ENCODE assay signal across 30 mouse cellular contexts in the genomic region with DNA sequence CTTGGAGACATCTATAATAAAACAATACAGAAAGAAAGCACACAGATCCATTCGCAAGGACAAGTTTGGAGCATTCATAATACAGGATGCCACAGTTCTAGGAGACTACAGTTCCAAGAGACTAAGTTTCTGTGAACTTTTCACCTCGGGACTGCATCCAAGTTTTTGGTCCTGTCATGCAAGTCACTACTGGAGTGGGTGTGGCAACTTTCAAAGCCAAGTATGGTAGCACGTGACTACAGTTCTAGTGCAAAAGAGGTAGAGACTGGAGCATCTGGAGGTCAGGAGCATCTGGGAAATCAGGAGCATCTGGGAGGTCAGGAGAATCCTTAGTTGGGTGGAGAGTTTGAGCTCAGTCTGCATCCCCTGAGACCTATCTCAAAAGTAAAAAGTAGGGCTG. TPM values are rescaled to one million over a fixed set of nuclear protein-coding genes. Genes with fewer than 3 reads are reported as not detected.
"Had no signal": no experiment of that assay in that cellular context is flagged by ENCODE, and none has a peak within 500 bp of the region (broad histone marks: within the 10 kb centered on the region; RNA-seq: fewer than 3 reads in every experiment).

No protein-coding gene starts in this region.

- H3K27ac ChIP-seq: layer of hippocampus, adult 2 months; left cerebral cortex, adult 2 months; liver, embryonic 14.5 days; macrophage; midbrain, embryonic 13.5 days; neural tube, embryonic 12.5 days; neural tube, embryonic 15.5 days had no signal

- H3K4me3 ChIP-seq: layer of hippocampus, adult 2 months; left cerebral cortex, adult 2 months; midbrain, embryonic 13.5 days; neural tube, embryonic 12.5 days; neural tube, embryonic 15.5 days had no signal

- H3K4me2 ChIP-seq: liver, embryonic 11.5 days; midbrain, embryonic 13.5 days; neural tube, embryonic 12.5 days; neural tube, embryonic 15.5 days had no signal

- H3K36me3 ChIP-seq: midbrain, embryonic 13.5 days; neural tube, embryonic 12.5 days; neural tube, embryonic 15.5 days had no signal

- H3K9ac ChIP-seq: liver, embryonic 14.5 days; midbrain, embryonic 13.5 days; neural tube, embryonic 12.5 days; neural tube, embryonic 15.5 days had no signal

- DNase-seq: kidney, adult 18-20 months; kidney, postnatal 25 days; layer of hippocampus, adult 9-11 months; lung, adult 18-20 months; right cerebral cortex, adult 18-20 months; right cerebral cortex, postnatal 14 days; spleen, adult 18-20 months; thymus, adult 18-20 months; thymus, postnatal 4 days had no signal

- H3K27me3 ChIP-seq: neural tube, embryonic 12.5 days; neural tube, embryonic 15.5 days had no signal

- H3K9me3 ChIP-seq: midbrain, embryonic 13.5 days; neural tube, embryonic 12.5 days; neural tube, embryonic 15.5 days had no signal

- ATAC-seq: intestine, embryonic 16.5 days; lung, postnatal 0 days; midbrain, embryonic 13.5 days had no signal

RNA-seq across cellular contexts. Expression of a gene that starts 3.6 kb away (rescaled TPM):
- total RNA-seq: megakaryocyte, adult 5-6 weeks had no signal
- polyA plus RNA-seq: liver, embryonic 14.5 days; macrophage had no signal

RNA-seq across cellular contexts. Expression of a gene that starts 11.3 kb away (rescaled TPM):
- total RNA-seq: layer of hippocampus, adult 2 months; layer of hippocampus, postnatal 25 days; left cerebral cortex, adult 2 months; left cerebral cortex, postnatal 10 days; left cerebral cortex, postnatal 36 days; megakaryocyte, adult 5-6 weeks; midbrain, postnatal 0 days had no signal
- polyA plus RNA-seq: kidney, embryonic 16.5 days; limb, embryonic 11.5 days; macrophage; midbrain, postnatal 0 days; neural tube, embryonic 12.5 days; neural tube, embryonic 15.5 days had no signal

RNA-seq across cellular contexts. Expression of a gene that starts 22.7 kb away (rescaled TPM):
- total RNA-seq: layer of hippocampus, adult 2 months; layer of hippocampus, postnatal 25 days; left cerebral cortex, adult 2 months; left cerebral cortex, postnatal 10 days; left cerebral cortex, postnatal 36 days; megakaryocyte, adult 5-6 weeks; midbrain, postnatal 0 days had no signal
- polyA plus RNA-seq: intestine, embryonic 16.5 days; kidney, embryonic 16.5 days; large intestine, adult 2 months; limb, embryonic 11.5 days; limb, embryonic 14.5 days; liver, embryonic 11.5 days; liver, embryonic 14.5 days; lung, postnatal 0 days; macrophage; midbrain, embryonic 13.5 days; midbrain, postnatal 0 days; neural tube, embryonic 12.5 days; neural tube, embryonic 15.5 days; stomach, embryonic 16.5 days; testis, adult 2 months had no signal

RNA-seq across cellular contexts. Expression of a gene that starts 41.3 kb away (rescaled TPM):
- total RNA-seq: layer of hippocampus, adult 2 months; layer of hippocampus, postnatal 25 days; left cerebral cortex, adult 2 months; left cerebral cortex, postnatal 10 days; left cerebral cortex, postnatal 36 days; megakaryocyte, adult 5-6 weeks; midbrain, postnatal 0 days had no signal
- polyA plus RNA-seq: intestine, embryonic 16.5 days; kidney, embryonic 16.5 days; large intestine, adult 2 months; limb, embryonic 11.5 days; liver, embryonic 11.5 days; lung, postnatal 0 days; macrophage; midbrain, embryonic 13.5 days; midbrain, postnatal 0 days; neural tube, embryonic 12.5 days; neural tube, embryonic 15.5 days; stomach, embryonic 16.5 days had no signal
